Mouse (Mus musculus): ENCODE measurements at regions not wholly inside any gene's neighbourhood (a gene's known extent, or its start where the extent isn't known, plus 50 kb on each side); places are given as distances from the start of the nearest gene placed in this dataset.
"Not testable (repeated sequence)": the region's sequence is repeated elsewhere in the genome, so short reads cannot be mapped to it uniquely, and the experiment has no call there.

DNA sequence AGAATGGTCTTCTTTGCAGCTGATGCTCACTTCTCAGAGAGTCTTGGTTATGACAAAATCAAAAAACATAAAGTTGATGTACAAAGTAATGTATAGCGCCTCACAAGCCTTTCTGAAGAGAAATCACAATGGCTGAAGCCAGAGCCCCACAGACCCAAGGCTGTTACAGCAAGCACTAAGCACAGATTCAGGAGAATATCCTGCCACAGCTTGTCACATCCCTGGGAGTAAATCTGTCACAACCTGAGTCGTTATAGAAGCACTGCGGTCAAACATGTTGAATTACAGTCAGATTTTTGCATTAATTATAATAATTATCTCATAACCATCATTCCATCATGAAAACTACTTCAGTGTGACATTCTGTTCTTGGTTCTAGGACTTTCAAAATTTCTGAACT, 825.7 kb downstream of the 1700064H15Rik start:
- POLR2A ChIA-PET, result no interaction called here
- no peak for TF ChIP-seq CTCF (IDR thresholded peaks at IDR 0.05)
- H3K27me3 ChIP-seq, result peaks cover 4% of the 10 kb centered on the region
- CTCF ChIA-PET, result interaction anchor here (2.1 kb wide), 1 partner anchor 10 kb away, joined by 8 read pairs; no protein-coding TSS in a partner anchor
- no peak for DNase-seq (ENCODE audit: low read depth, low spot score)
- no peak for ATAC-seq
- in situ Hi-C loops (cut with MboI; ENCODE audit: low pct_unique_long_range_greater_than_20kb), result no loop called here

DNA sequence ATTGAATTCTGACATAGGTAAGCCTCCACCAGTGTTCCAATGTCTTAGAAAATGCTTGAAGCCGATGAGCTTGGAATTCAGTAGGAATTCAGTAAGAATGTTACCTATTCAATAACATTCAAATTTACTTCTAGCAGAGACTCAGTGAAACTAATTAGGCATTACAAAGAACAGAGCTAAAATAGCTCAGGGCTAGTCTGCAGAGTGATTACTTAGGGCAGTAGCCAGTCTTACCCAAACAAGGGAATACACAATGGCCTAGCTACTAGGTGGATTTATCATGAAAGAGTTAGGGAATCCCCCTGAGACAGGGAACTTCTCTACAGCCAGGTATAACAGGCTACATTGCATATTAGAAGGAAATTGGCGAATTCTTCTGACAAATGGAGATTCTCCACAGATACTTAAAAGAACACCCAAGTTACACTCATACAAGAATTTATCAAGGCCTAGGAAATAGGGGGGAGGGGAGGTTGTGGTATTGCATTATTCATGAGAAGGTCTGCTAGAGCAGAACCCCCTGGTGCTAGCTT, 799.6 kb downstream of the 1700064H15Rik start:
- POLR2A ChIA-PET; in situ Hi-C loops (cut with MboI; ENCODE audit: low pct_unique_long_range_greater_than_20kb); DNase-seq (ENCODE audit: low read depth, low spot score); ATAC-seq; H3K27me3 ChIP-seq; CTCF ChIA-PET: not testable (repeated sequence)

- H3K27me3 ChIP-seq, result no peaks in the 10 kb centered on the region
- no peak for DNase-seq (ENCODE audit: low read depth, low spot score)
- no peak for TF ChIP-seq CTCF (IDR thresholded peaks at IDR 0.05)
- CTCF ChIA-PET, result no interaction called here
- ATAC-seq, result no peak
- in situ Hi-C loops (cut with MboI; ENCODE audit: low pct_unique_long_range_greater_than_20kb), result no loop called here
- POLR2A ChIA-PET, result no interaction called here
Measured at GRCm38 (mm10) chr3:18868117-18868739, 760.2 kb downstream of the 1700064H15Rik start.

GRCm38 (mm10) chr3:18868758-18869157, 759.7 kb downstream of the 1700064H15Rik start:
- ATAC-seq, result no peak
- POLR2A ChIA-PET, result no interaction called here
- no peak for TF ChIP-seq CTCF (IDR thresholded peaks at IDR 0.05)

GRCm38 (mm10) chr3:18877060-18877459, 751.4 kb downstream of the 1700064H15Rik start:
- POLR2A ChIA-PET, result no interaction called here
- ATAC-seq, result no peak

More at GRCm38 (mm10) chr3:18868758-18869157, 759.7 kb downstream of the 1700064H15Rik start:
- no peaks in the 10 kb centered on the region for H3K27me3 ChIP-seq
- in situ Hi-C loops (cut with MboI; ENCODE audit: low pct_unique_long_range_greater_than_20kb), result no loop called here
- CTCF ChIA-PET, result no interaction called here
- no peak for DNase-seq (ENCODE audit: low read depth, low spot score)

GRCm38 (mm10) chr3:18877572-18877971, 750.9 kb downstream of the 1700064H15Rik start:
- no peaks in the 10 kb centered on the region for H3K27me3 ChIP-seq
- CTCF ChIA-PET, result interaction anchor here (1.1 kb wide), 1 partner anchor 8 kb away, joined by 3 read pairs; no protein-coding TSS in a partner anchor
- DNase-seq (ENCODE audit: low read depth, low spot score) (no peak), ATAC-seq (no peak)
- POLR2A ChIA-PET, result no interaction called here
- in situ Hi-C loops (cut with MboI; ENCODE audit: low pct_unique_long_range_greater_than_20kb), result no loop called here
- TF ChIP-seq CTCF (IDR thresholded peaks at IDR 0.05), result no peak

More at GRCm38 (mm10) chr3:18877060-18877459, 751.4 kb downstream of the 1700064H15Rik start:
- no peaks in the 10 kb centered on the region for H3K27me3 ChIP-seq
- CTCF ChIA-PET, result no interaction called here
- DNase-seq (ENCODE audit: low read depth, low spot score), result no peak
- in situ Hi-C loops (cut with MboI; ENCODE audit: low pct_unique_long_range_greater_than_20kb), result no loop called here
- no peak for TF ChIP-seq CTCF (IDR thresholded peaks at IDR 0.05)

DNA sequence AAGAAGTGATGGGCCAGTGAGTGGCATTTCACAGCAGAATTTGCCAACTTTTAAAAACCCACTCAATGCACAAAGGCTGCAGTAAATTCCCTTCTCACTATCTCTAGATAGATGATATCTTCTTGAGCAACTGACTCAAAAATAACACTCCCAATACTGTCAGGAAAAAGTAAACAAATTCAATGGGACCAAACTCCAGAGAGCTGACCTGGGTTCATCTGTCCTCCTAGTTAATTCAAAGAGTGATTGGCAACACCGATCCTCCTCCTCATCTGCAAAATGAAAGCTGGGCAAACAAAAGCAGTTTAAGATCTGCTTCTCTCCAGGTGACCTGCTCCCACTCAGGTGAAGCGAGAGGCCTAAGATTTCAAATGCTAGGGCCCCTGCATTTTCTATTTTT, 747.3 kb downstream of the 1700064H15Rik start:
- ATAC-seq (no peak), DNase-seq (ENCODE audit: low read depth, low spot score) (no peak)
- in situ Hi-C loops (cut with MboI; ENCODE audit: low pct_unique_long_range_greater_than_20kb), result no loop called here
- no peak for TF ChIP-seq CTCF (IDR thresholded peaks at IDR 0.05)
- no peaks in the 10 kb centered on the region for H3K27me3 ChIP-seq
- CTCF ChIA-PET, result no interaction called here
- POLR2A ChIA-PET, result no interaction called here

DNA sequence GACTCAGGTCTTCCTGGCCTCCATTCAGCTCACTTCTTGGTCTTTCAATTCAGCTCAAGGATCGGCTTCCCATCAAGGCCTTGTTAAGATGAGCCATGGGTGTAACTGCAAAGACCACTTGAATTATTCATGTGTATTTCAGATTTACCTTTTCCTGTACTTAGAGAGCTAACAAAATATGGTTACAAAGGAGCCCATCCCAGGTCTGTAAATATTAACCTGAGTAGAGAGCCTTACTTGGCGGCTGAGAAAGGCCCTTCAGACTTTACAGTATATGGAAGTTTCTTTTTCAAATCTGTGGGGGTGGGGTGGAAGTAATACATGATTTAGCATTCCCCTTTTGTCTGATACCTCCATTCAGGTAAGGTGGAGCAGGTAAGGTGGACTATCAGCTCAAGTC, 735.7 kb downstream of the 1700064H15Rik start:
- in situ Hi-C loops (cut with MboI; ENCODE audit: low pct_unique_long_range_greater_than_20kb), result no loop called here
- TF ChIP-seq CTCF (IDR thresholded peaks at IDR 0.05), result no peak
- ChIA-PET POLR2A (no interaction called here), CTCF (interaction anchor here (1.3 kb wide), 1 partner anchor 11 kb away, joined by 4 read pairs; no protein-coding TSS in a partner anchor)
- ATAC-seq (no peak), DNase-seq (ENCODE audit: low read depth, low spot score) (no peak)
- peaks cover 4% of the 10 kb centered on the region for H3K27me3 ChIP-seq

DNA sequence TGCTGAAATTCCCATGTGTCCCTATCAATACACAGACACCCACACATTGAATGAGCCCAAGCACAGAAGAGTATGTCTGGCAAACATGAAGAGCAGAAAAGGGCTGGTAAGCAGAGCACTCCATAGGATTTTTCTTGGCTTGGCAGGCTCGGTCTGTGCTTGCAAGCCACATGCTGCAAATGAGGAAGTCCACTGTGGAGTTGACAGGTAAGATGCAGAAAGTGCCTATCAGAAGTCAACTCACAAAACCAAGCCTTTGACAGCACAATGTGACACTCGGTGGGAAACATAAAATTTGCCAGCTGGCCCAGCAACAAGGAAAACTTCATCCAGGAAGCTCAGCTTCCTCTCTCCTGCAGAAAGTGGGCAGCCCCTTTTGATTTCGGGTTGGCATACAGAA, 722.7 kb downstream of the 1700064H15Rik start:
- ATAC-seq (no peak), DNase-seq (ENCODE audit: low read depth, low spot score) (no peak)
- ChIA-PET POLR2A (no interaction called here), CTCF (no interaction called here)
- no peak for TF ChIP-seq CTCF (IDR thresholded peaks at IDR 0.05)
- in situ Hi-C loops (cut with MboI; ENCODE audit: low pct_unique_long_range_greater_than_20kb), result no loop called here
- no peaks in the 10 kb centered on the region for H3K27me3 ChIP-seq

DNA sequence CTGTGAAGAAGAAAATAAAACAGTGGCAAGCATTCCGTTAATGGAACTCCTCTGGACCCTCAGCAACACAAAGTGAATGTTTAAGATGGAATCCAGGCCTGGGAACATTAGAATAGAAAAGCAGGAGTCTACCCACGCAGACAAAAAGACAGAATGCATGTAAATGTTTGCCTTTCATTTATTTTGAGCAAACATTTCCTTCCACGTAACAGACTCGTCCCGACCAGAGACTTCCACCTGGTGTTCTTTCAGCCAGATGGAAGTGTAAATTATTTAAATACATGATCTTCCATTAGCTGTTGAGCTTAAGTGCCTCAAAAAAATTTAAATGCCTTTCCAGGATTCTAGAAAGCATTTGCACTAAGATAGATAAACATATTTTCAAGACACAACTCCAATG, 722.3 kb downstream of the 1700064H15Rik start:
- no peak for DNase-seq (ENCODE audit: low read depth, low spot score)
- CTCF ChIA-PET, result no interaction called here
- in situ Hi-C loops (cut with MboI; ENCODE audit: low pct_unique_long_range_greater_than_20kb), result no loop called here

DNA sequence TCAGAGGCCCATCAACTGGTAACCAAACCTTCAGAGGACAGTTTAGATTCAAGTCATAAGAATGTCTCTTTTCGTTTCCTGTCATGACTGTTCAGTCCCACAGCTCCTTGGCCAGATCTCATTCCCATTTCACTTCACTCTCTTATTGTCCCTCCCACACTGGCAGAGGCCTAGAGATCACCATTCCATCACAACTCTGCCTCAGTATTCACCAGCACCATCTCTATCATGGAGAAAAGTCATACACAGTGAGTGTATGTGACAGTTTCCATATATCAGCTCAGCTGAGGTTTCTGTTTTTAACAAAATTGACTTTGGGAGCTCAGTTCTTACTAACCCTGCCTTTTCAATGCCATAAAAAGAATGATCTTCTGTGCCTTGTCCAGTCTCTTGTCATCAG, 719.7 kb downstream of the 1700064H15Rik start:
- H3K27me3 ChIP-seq, result no peaks in the 10 kb centered on the region
- no peak for ATAC-seq
- POLR2A ChIA-PET, result no interaction called here
- DNase-seq (ENCODE audit: low read depth, low spot score), result no peak
- CTCF ChIA-PET, result no interaction called here
- in situ Hi-C loops (cut with MboI; ENCODE audit: low pct_unique_long_range_greater_than_20kb), result no loop called here
- TF ChIP-seq CTCF (IDR thresholded peaks at IDR 0.05), result no peak

More for the DNA sequence above, 722.3 kb downstream of the 1700064H15Rik start:
- POLR2A ChIA-PET, result no interaction called here
- TF ChIP-seq CTCF (IDR thresholded peaks at IDR 0.05), result no peak
- H3K27me3 ChIP-seq, result no peaks in the 10 kb centered on the region
- no peak for ATAC-seq
